In genomic region chr13:63568741-63569395, GRCm38 (mm10) we compare ENCODE assay signal across 8 mouse cellular contexts. TPM values are rescaled to one million over a fixed set of nuclear protein-coding genes. Genes with fewer than 3 reads are reported as not detected.
A peak's percentile ranks its signal among the peaks of the same experiment; 100 is the strongest.
DNase-seq lines count a peak whose midpoint lies in the region; ATAC-seq and TF ChIP-seq lines count a peak whose summit lies in the region.

No protein-coding gene starts in this region.

- ATAC-seq in lung, postnatal 0 days = no peak
- ATAC-seq in forebrain, embryonic 11.5 days (replicated peaks; ENCODE audit: low FRiP score) = no peak
- ATAC-seq in limb, embryonic 15.5 days (ENCODE audit: insufficient number of reproducible peaks, low FRiP score, low TSS enrichment, low read depth) = no peak
- no peak for ATAC-seq in stomach, embryonic 14.5 days (ENCODE audit: insufficient number of reproducible peaks, insufficient read depth, low FRiP score, low read depth)

- H3K4me2 ChIP-seq in lung, postnatal 0 days (replicated peaks; ENCODE audit: low read depth, low read length) = peak overlapping the region; percentile 91
- peak overlapping the region; percentile 91; the same call in 1 of the 2 replicates for H3K4me2 ChIP-seq in forebrain, embryonic 11.5 days (ENCODE audit: low read depth, low read length, severe bottlenecking)
- H3K4me2 ChIP-seq in limb, embryonic 15.5 days = peak overlapping the region; percentile 94
- H3K4me2 ChIP-seq in stomach, embryonic 14.5 days (replicated peaks; ENCODE audit: low read depth, low read length) = peak overlapping the region; percentile 95

- DNase-seq in lung, postnatal 0 days (ENCODE audit: low spot score) = peak; percentile 4
- no peak for DNase-seq in lung, adult 2 months
- DNase-seq in forebrain, embryonic 11.5 days (ENCODE audit: low spot score) = peak; percentile 68
- DNase-seq in ovary, adult 18-20 months (ENCODE audit: low spot score) = no peak
- no peak for DNase-seq in left cerebral cortex, postnatal 25 days (ENCODE audit: low spot score in 2 of 2)
- no peak for DNase-seq in layer of hippocampus, adult 18-20 months (ENCODE audit: low spot score in 2 of 2)

- intact Hi-C loops in left cerebral cortex, postnatal 25 days (cut with DNase I) = loop anchor here (1.0 to 5.0 kb wide), 5 partner anchors 73 to 593 kb away; partner anchors contain the start of genes Ercc6l2 and Habp4

- H3K36me3 ChIP-seq in lung, postnatal 0 days (ENCODE audit: insufficient read depth, low read length) = no peaks in the 10 kb centered on the region
- H3K36me3 ChIP-seq in forebrain, embryonic 11.5 days (ENCODE audit: control insufficient read depth, insufficient read depth, low read length) = no peaks in the 10 kb centered on the region
- H3K36me3 ChIP-seq in limb, embryonic 15.5 days = no peaks in the 10 kb centered on the region
- H3K36me3 ChIP-seq in stomach, embryonic 14.5 days (ENCODE audit: control insufficient read depth, insufficient read depth, low read length) = peaks cover 3% of the 10 kb centered on the region; the same call in 1 of the 2 replicates

- no peaks in the 10 kb centered on the region for H3K9me3 ChIP-seq in lung, postnatal 0 days (ENCODE audit: low read length)
- no peaks in the 10 kb centered on the region for H3K9me3 ChIP-seq in forebrain, embryonic 11.5 days (ENCODE audit: control insufficient read depth, low read length)
- H3K9me3 ChIP-seq in limb, embryonic 15.5 days = no peaks in the 10 kb centered on the region
- no peaks in the 10 kb centered on the region for H3K9me3 ChIP-seq in stomach, embryonic 14.5 days (ENCODE audit: control insufficient read depth, low read depth, low read length)

- TF ChIP-seq CTCF in lung, postnatal 0 days (IDR thresholded peaks at IDR 0.05) = no peak
- no peak for TF ChIP-seq CTCF in lung, adult 2 months (IDR thresholded peaks at IDR 0.05; ENCODE audit: insufficient read depth, low read length)

- H3K9ac ChIP-seq in lung, postnatal 0 days (replicated peaks; ENCODE audit: low read depth) = no peak overlapping the region
- no peak overlapping the region for H3K9ac ChIP-seq in forebrain, embryonic 11.5 days (ENCODE audit: low read length)
- H3K9ac ChIP-seq in limb, embryonic 15.5 days = no peak overlapping the region; the same call in 1 of the 2 replicates
- peak overlapping the region; percentile 39 for H3K9ac ChIP-seq in stomach, embryonic 14.5 days (replicated peaks; ENCODE audit: low read depth, low read length)

- H3K27me3 ChIP-seq in lung, postnatal 0 days (replicated peaks; ENCODE audit: insufficient read depth, low read length) = no peaks in the 10 kb centered on the region
- peaks cover 28% of the 10 kb centered on the region for H3K27me3 ChIP-seq in forebrain, embryonic 11.5 days (ENCODE audit: control insufficient read depth, insufficient read depth, low read length)
- peaks cover 32% of the 10 kb centered on the region for H3K27me3 ChIP-seq in limb, embryonic 15.5 days
- H3K27me3 ChIP-seq in stomach, embryonic 14.5 days (ENCODE audit: control insufficient read depth, insufficient read depth, low read length) = no peaks in the 10 kb centered on the region

- peak overlapping the region; percentile 98; the same call in 1 of the 2 replicates for H3K27ac ChIP-seq in lung, postnatal 0 days (ENCODE audit: low read length)
- peak overlapping the region; percentile 99; the same call in 1 of the 2 replicates for H3K27ac ChIP-seq in forebrain, embryonic 11.5 days (ENCODE audit: low read depth, low read length)
- H3K27ac ChIP-seq in limb, embryonic 15.5 days = peak overlapping the region; percentile 99
- H3K27ac ChIP-seq in stomach, embryonic 14.5 days (ENCODE audit: low read length) = peak overlapping the region; percentile 99

- WGBS in lung, postnatal 0 days = 22% methylated on average over 19 of the region's 19 CpGs
- 43% methylated on average over 19 of the region's 19 CpGs for WGBS in lung, adult 2 months
- under 1% methylated on average over 19 of the region's 19 CpGs for WGBS in forebrain, embryonic 11.5 days
- WGBS in limb, embryonic 15.5 days = 11% methylated on average over 19 of the region's 19 CpGs
- WGBS in stomach, embryonic 14.5 days = 9% methylated on average over 19 of the region's 19 CpGs

- TF ChIP-seq EP300 in lung, postnatal 0 days (IDR thresholded peaks at IDR 0.05) = no peak

- no peak for TF ChIP-seq POLR2A in lung, adult 2 months (IDR thresholded peaks at IDR 0.05; ENCODE audit: borderline replicate concordance, extremely low read depth, low read depth, low read length)

- H3K4me1 ChIP-seq in lung, postnatal 0 days (ENCODE audit: insufficient read depth, low read depth, low read length) = no peaks in the 10 kb centered on the region
- peaks cover 9% of the 10 kb centered on the region for H3K4me1 ChIP-seq in lung, adult 2 months (ENCODE audit: control insufficient read depth, insufficient read depth, low read length)
- H3K4me1 ChIP-seq in forebrain, embryonic 11.5 days (replicated peaks; ENCODE audit: control insufficient read depth, insufficient read depth, low read length) = peaks cover 24% of the 10 kb centered on the region
- peaks cover 32% of the 10 kb centered on the region for H3K4me1 ChIP-seq in limb, embryonic 15.5 days
- peaks cover 7% of the 10 kb centered on the region; the same call in 1 of the 2 replicates for H3K4me1 ChIP-seq in stomach, embryonic 14.5 days (ENCODE audit: control insufficient read depth, insufficient read depth, low read length)

- peak overlapping the region; percentile 87 for H3K4me3 ChIP-seq in lung, postnatal 0 days (ENCODE audit: low read depth, low read length)
- H3K4me3 ChIP-seq in lung, adult 2 months (replicated peaks; ENCODE audit: extremely low read depth, low read depth, low read length) = no peak overlapping the region
- peak overlapping the region; percentile 94 for H3K4me3 ChIP-seq in forebrain, embryonic 11.5 days (ENCODE audit: low read depth, low read length)
- peak overlapping the region; percentile 84 for H3K4me3 ChIP-seq in limb, embryonic 15.5 days
- H3K4me3 ChIP-seq in stomach, embryonic 14.5 days (ENCODE audit: low read depth, low read length) = peak overlapping the region; percentile 95

RNA-seq across cellular contexts. Expression of gene Ptch1, which starts 4.5 kb away (rescaled TPM):
- 15.2 and 21.3 TPM in 2 replicates for polyA plus RNA-seq in lung, postnatal 0 days (2015; fragmentation: Nextera tagmentation; extraction: Ambion mirVana)
- 41.4 and 47.6 TPM in 2 replicates for polyA plus RNA-seq in lung, adult 2 months (2012; rRNA removed)
- 25.1 and 26.0 TPM in 2 replicates for polyA plus RNA-seq in forebrain, embryonic 11.5 days (2014; fragmentation: Nextera tagmentation; extraction: Ambion mirVana)
- 17.4 and 19.5 TPM in 2 replicates for polyA plus RNA-seq in limb, embryonic 15.5 days (2015; fragmentation: Nextera tagmentation; extraction: Ambion mirVana)
- 71.5 and 79.8 TPM in 2 replicates for polyA plus RNA-seq in stomach, embryonic 14.5 days (2014; fragmentation: Nextera tagmentation; extraction: Ambion mirVana)
- total RNA-seq in left cerebral cortex, postnatal 25 days (2021) = 10 to 100 TPM; 44.5 to 48.0 TPM
- 10 to 100 TPM; 43.0 to 50.2 TPM for total RNA-seq in layer of hippocampus, adult 18-20 months (2021)

Comparison
In these comparisons a context has a peak if more than half of its experiments do, and no peak if none do; other contexts are left out.
1. DNase-seq: peak in lung, postnatal 0 days (single experiment) and forebrain, embryonic 11.5 days (single experiment); none in lung, adult 2 months (single experiment), ovary, adult 18-20 months (single experiment), left cerebral cortex, postnatal 25 days (0 of 2) and layer of hippocampus, adult 18-20 months (0 of 2).
2. Peak in every context shown above with its lines, with median percentiles within 50 percentile points of each other: H3K27ac ChIP-seq and H3K4me2 ChIP-seq.